ENCODE assay signal across 8 mouse cellular contexts in genomic region chr14:86748876-86749275, GRCm38 (mm10).
DNase-seq lines count a peak whose midpoint lies in the region; ATAC-seq and TF ChIP-seq lines count a peak whose summit lies in the region.

No protein-coding gene starts in this region.

- 31% methylated on average over 7 of the region's 7 CpGs for WGBS in kidney, postnatal 0 days
- WGBS in forebrain, embryonic 16.5 days = 3% methylated on average over 7 of the region's 7 CpGs
- WGBS in midbrain, embryonic 14.5 days = 3% methylated on average over 7 of the region's 7 CpGs

- H3K9me3 ChIP-seq in kidney, postnatal 0 days (replicated peaks; ENCODE audit: low read length) = no peaks in the 10 kb centered on the region
- no peaks in the 10 kb centered on the region for H3K9me3 ChIP-seq in forebrain, embryonic 16.5 days (ENCODE audit: control insufficient read depth, low read length)
- H3K9me3 ChIP-seq in midbrain, embryonic 14.5 days (ENCODE audit: control insufficient read depth, low read length) = no peaks in the 10 kb centered on the region

- H3K4me1 ChIP-seq in kidney, postnatal 0 days (replicated peaks; ENCODE audit: insufficient read depth, low read length) = no peaks in the 10 kb centered on the region
- H3K4me1 ChIP-seq in forebrain, embryonic 16.5 days (replicated peaks; ENCODE audit: control insufficient read depth, insufficient read depth, low read length) = peaks cover 22% of the 10 kb centered on the region
- H3K4me1 ChIP-seq in midbrain, embryonic 14.5 days (ENCODE audit: control insufficient read depth, insufficient read depth, low read length) = peaks cover 19% of the 10 kb centered on the region

- ATAC-seq in kidney, postnatal 0 days (replicated peaks; ENCODE audit: low FRiP score, low read depth) = peak; percentile 59; the same call in 1 of the 2 replicates
- ATAC-seq in forebrain, embryonic 16.5 days = peak; percentile 98
- ATAC-seq in midbrain, embryonic 14.5 days (ENCODE audit: low FRiP score, low TSS enrichment) = peak; percentile 95

- DNase-seq in kidney, postnatal 0 days (ENCODE audit: low spot score) = peak; percentile 8
- DNase-seq in kidney, adult 18-20 months = no peak
- peak; percentile 80 to 95 for DNase-seq in layer of hippocampus, adult 2 months (ENCODE audit: low spot score in 2 of 2)
- DNase-seq in midbrain, embryonic 14.5 days = peak; percentile 88
- DNase-seq in gastrocnemius, postnatal 36 days = no peak
- DNase-seq in yolk sac, embryonic 10.5 days (ENCODE audit: low spot score) = no peak
- DNase-seq in thymus, postnatal 36 days = no peak

- no peak overlapping the region for H3K4me3 ChIP-seq in kidney, postnatal 0 days (replicated peaks; ENCODE audit: low read depth, low read length)
- H3K4me3 ChIP-seq in forebrain, embryonic 16.5 days (replicated peaks; ENCODE audit: low read length) = peak overlapping the region; percentile 13
- peak overlapping the region; percentile 42 for H3K4me3 ChIP-seq in layer of hippocampus, adult 2 months
- H3K4me3 ChIP-seq in midbrain, embryonic 14.5 days (replicated peaks; ENCODE audit: low read depth, low read length) = peak overlapping the region; percentile 15

- intact Hi-C loops in gastrocnemius, postnatal 36 days (cut with DNase I) = no loop called here

- no peaks in the 10 kb centered on the region for H3K36me3 ChIP-seq in kidney, postnatal 0 days (ENCODE audit: insufficient read depth, low read length)
- H3K36me3 ChIP-seq in forebrain, embryonic 16.5 days (ENCODE audit: control insufficient read depth, insufficient read depth) = no peaks in the 10 kb centered on the region
- no peaks in the 10 kb centered on the region for H3K36me3 ChIP-seq in midbrain, embryonic 14.5 days (ENCODE audit: control insufficient read depth, insufficient read depth, low read length)

- H3K27ac ChIP-seq in kidney, postnatal 0 days = no peak overlapping the region
- H3K27ac ChIP-seq in forebrain, embryonic 16.5 days (ENCODE audit: low read length) = peak overlapping the region; percentile 85
- H3K27ac ChIP-seq in layer of hippocampus, adult 2 months = peak overlapping the region; percentile 95
- peak overlapping the region; percentile 60 for H3K27ac ChIP-seq in midbrain, embryonic 14.5 days (replicated peaks; ENCODE audit: low read depth, low read length)

- no peak overlapping the region; the same call in 1 of the 2 replicates for H3K4me2 ChIP-seq in kidney, postnatal 0 days (ENCODE audit: low read length)
- peak overlapping the region; percentile 43 for H3K4me2 ChIP-seq in forebrain, embryonic 16.5 days (ENCODE audit: low read length)
- peak overlapping the region; percentile 46 for H3K4me2 ChIP-seq in midbrain, embryonic 14.5 days (ENCODE audit: low read length)

- TF ChIP-seq CTCF in kidney, postnatal 0 days (IDR thresholded peaks at IDR 0.05; ENCODE audit: low read depth) = no peak
- TF ChIP-seq CTCF in layer of hippocampus, adult 2 months (conservative IDR thresholded peaks at IDR 0.05) = peak; percentile 28

- no peak overlapping the region for H3K9ac ChIP-seq in kidney, postnatal 0 days (ENCODE audit: low read depth, low read length)
- no peak overlapping the region; the same call in 1 of the 2 replicates for H3K9ac ChIP-seq in forebrain, embryonic 16.5 days (replicated peaks; ENCODE audit: low read depth, low read length)
- H3K9ac ChIP-seq in midbrain, embryonic 14.5 days (replicated peaks; ENCODE audit: low read length) = no peak overlapping the region

- H3K27me3 ChIP-seq in kidney, postnatal 0 days (ENCODE audit: insufficient read depth, low read length) = no peaks in the 10 kb centered on the region
- H3K27me3 ChIP-seq in forebrain, embryonic 16.5 days (replicated peaks; ENCODE audit: control insufficient read depth, insufficient read depth, low read length) = no peaks in the 10 kb centered on the region
- H3K27me3 ChIP-seq in midbrain, embryonic 14.5 days (ENCODE audit: control insufficient read depth, insufficient read depth, low read length) = no peaks in the 10 kb centered on the region

Comparison
In these comparisons a context has a peak if more than half of its experiments do, and no peak if none do; other contexts are left out.
1. DNase-seq: peak in kidney, postnatal 0 days (single experiment), layer of hippocampus, adult 2 months (2 of 2) and midbrain, embryonic 14.5 days (single experiment); none in kidney, adult 18-20 months (single experiment), gastrocnemius, postnatal 36 days (0 of 2), yolk sac, embryonic 10.5 days (single experiment) and thymus, postnatal 36 days (0 of 2).
2. Peak in every context shown above with its lines, with median percentiles within 50 percentile points of each other: ATAC-seq.